Mouse (Mus musculus) stomach, postnatal 0 days (tissue): ENCODE results near the gene Dnajc5. TPM values are rescaled to one million over a fixed set of nuclear protein-coding genes. Genes with fewer than 3 reads are reported as not detected.
A peak's percentile ranks its signal among the peaks of the same experiment; 100 is the strongest.

Source experiments
- ATAC-seq: fragments of 200-750 bp; cut with Nextera tagmentation; 2 replicates; pipeline ENCODE4 v1.8.0; 2017; ENCODE audit not compliant: low FRiP score, low TSS enrichment
- DNase-seq: peaks from one replicate; pipeline ENCODE4 v3.0.0-alpha.2; 2016; ENCODE audit warnings: low spot score
- H3K27ac ChIP-seq: fragments of 300-500 bp; sonication (generic); replicated peaks from 2 replicates; pipeline ENCODE4 v1.5.1; 2014; ENCODE audit warnings: mild to moderate bottlenecking, control low read depth
- H3K27me3 ChIP-seq: fragments of 300-500 bp; sonication (generic); 2 replicates; pipeline ENCODE4 v1.6.1; 2014; ENCODE audit warnings: low read length; ENCODE audit not compliant: control insufficient read depth, insufficient read depth
- H3K36me3 ChIP-seq: fragments of 300-500 bp; sonication (generic); 2 replicates; pipeline ENCODE4 v1.6.1; 2014; ENCODE audit warnings: low read length, mixed read lengths; ENCODE audit not compliant: control insufficient read depth, insufficient read depth
- H3K4me1 ChIP-seq: fragments of 300-500 bp; sonication (generic); replicated peaks from 2 replicates; pipeline ENCODE4 v1.6.1; 2014; ENCODE audit warnings: antibody characterized with exemption; ENCODE audit not compliant: control insufficient read depth, insufficient read depth
- H3K4me2 ChIP-seq: fragments of 300-500 bp; sonication (generic); replicated peaks from 2 replicates; pipeline ENCODE4 v1.6.1; 2014; ENCODE audit warnings: low read depth, mild to moderate bottlenecking, control low read depth, moderate library complexity
- H3K4me3 ChIP-seq: fragments of 300-500 bp; sonication (generic); 2 replicates; pipeline ENCODE4 v1.5.1; 2014; ENCODE audit warnings: low read depth, low read length, control low read depth
- H3K9ac ChIP-seq: fragments of 300-500 bp; sonication (generic); 2 replicates; pipeline ENCODE4 v1.6.1; 2014; ENCODE audit warnings: mild to moderate bottlenecking, low read length, control low read depth, mixed read lengths
- H3K9me3 ChIP-seq: fragments of 300-500 bp; sonication (generic); 2 replicates; pipeline ENCODE4 v1.6.1; 2016; ENCODE audit warnings: low read length; ENCODE audit not compliant: control insufficient read depth
- CTCF ChIP-seq: IDR thresholded peaks from 2 replicates; pipeline ENCODE4 v1.5.1; 2016; ENCODE audit warnings: antibody characterized with exemption, low read depth, mild to moderate bottlenecking, moderate library complexity
- EP300 ChIP-seq: optimal IDR thresholded peaks from 2 replicates; pipeline ENCODE3; 2016; ENCODE audit warnings: antibody characterized with exemption
- WGBS: fragments of 180-500 bp; shearing (Covaris S2); extraction: QIAGEN DNeasy Blood & Tissue Kit; methylation state at CpG from one replicate; pipeline ENCODE4 v1.1.7; 2014; 5-methylcytosine and 5-hydroxymethylcytosine counted together
- polyA plus RNA-seq: library from polyadenylated mRNA; unstranded; fragments of >200 nt; fragmentation: Nextera tagmentation; extraction: Ambion mirVana; gene quantifications from 2 replicates; pipeline ENCODE4 v1.2.1, GENCODE M21; 2015

Gene Dnajc5
- polyA plus RNA-seq, 1 experiment from 2014 or later = 52.7 TPM

DNA sequence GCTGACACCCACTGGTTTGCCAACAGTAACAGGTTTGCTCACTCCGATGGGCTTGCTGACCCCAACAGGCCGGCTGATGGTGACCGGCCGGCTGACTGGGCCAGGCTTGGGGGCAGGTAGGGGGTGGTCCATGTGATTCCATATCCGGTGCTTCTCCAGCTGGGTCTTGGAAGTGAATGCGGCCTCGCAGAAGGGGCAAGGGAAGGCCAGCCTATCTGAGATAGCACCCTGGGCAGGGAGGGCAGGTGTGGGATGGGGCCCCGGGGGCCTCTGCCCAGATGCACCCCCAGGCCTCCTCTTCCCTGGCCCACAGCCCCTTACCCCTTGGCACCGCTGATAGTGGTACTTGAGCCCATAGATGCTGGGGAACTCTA is 69.4 kb downstream of the Dnajc5 start:
- DNase-seq (no peak), ATAC-seq (no peak)
- Histone ChIP-seq H3K9ac (no peak overlapping the region), H3K4me2 (no peak overlapping the region), H3K27me3 (no peaks in the 10 kb centered on the region), H3K4me1 (0 out of 2 replicates have a peak, but pooled peaks cover 2% of the 10 kb centered on the region), H3K36me3 (peaks cover 24% of the 10 kb centered on the region; the same call in 1 of the 2 replicates), H3K4me3 (no peak overlapping the region), H3K9me3 (no peaks in the 10 kb centered on the region), H3K27ac (no peak overlapping the region)
- 94% methylated on average over 9 of the region's 9 CpGs for WGBS
- no peak for TF ChIP-seq EP300
- no peak for TF ChIP-seq CTCF

GRCm38 (mm10) chr2:181590471-181590870 is 70.2 kb downstream of the Dnajc5 start:
- peaks cover 21% of the 10 kb centered on the region; the same call in 1 of the 2 replicates for H3K36me3 ChIP-seq
- H3K27ac ChIP-seq = no peak overlapping the region
- no peak for ATAC-seq
- H3K9me3 ChIP-seq = no peaks in the 10 kb centered on the region
- no peak overlapping the region for H3K4me3 ChIP-seq
- 90% methylated on average over 5 of the region's 5 CpGs for WGBS
- TF ChIP-seq EP300 = no peak
- 0 out of 2 replicates have a peak, but pooled peaks cover 2% of the 10 kb centered on the region for H3K4me1 ChIP-seq
- H3K4me2 ChIP-seq = no peak overlapping the region
- no peaks in the 10 kb centered on the region for H3K27me3 ChIP-seq
- DNase-seq = no peak
- H3K9ac ChIP-seq = no peak overlapping the region

GRCm38 (mm10) chr2:181591528-181592085 is 71.3 kb downstream of the Dnajc5 start, which contains the start of gene Prpf6:
TSS of gene Prpf6 (plus strand) at chr2:181591868.
- 5% methylated on average over 5 of the region's 5 CpGs for WGBS
- Histone ChIP-seq H3K27me3 (no peaks in the 10 kb centered on the region), H3K9me3 (no peaks in the 10 kb centered on the region), H3K4me2 (peak within 1 kb of the TSS; percentile 79), H3K4me3 (peak within 1 kb of the TSS; percentile 87), H3K9ac (peak within 1 kb of the TSS; percentile 96), H3K27ac (peak within 1 kb of the TSS; percentile 94), H3K36me3 (peaks cover 11% of the 10 kb centered on the region; the same call in 1 of the 2 replicates), H3K4me1 (0 out of 2 replicates have a peak, but pooled peaks cover 2% of the 10 kb centered on the region)
- DNase-seq (no peak), ATAC-seq (peak; percentile 25)
- TF ChIP-seq EP300 (no peak), CTCF (no peak)

DNA sequence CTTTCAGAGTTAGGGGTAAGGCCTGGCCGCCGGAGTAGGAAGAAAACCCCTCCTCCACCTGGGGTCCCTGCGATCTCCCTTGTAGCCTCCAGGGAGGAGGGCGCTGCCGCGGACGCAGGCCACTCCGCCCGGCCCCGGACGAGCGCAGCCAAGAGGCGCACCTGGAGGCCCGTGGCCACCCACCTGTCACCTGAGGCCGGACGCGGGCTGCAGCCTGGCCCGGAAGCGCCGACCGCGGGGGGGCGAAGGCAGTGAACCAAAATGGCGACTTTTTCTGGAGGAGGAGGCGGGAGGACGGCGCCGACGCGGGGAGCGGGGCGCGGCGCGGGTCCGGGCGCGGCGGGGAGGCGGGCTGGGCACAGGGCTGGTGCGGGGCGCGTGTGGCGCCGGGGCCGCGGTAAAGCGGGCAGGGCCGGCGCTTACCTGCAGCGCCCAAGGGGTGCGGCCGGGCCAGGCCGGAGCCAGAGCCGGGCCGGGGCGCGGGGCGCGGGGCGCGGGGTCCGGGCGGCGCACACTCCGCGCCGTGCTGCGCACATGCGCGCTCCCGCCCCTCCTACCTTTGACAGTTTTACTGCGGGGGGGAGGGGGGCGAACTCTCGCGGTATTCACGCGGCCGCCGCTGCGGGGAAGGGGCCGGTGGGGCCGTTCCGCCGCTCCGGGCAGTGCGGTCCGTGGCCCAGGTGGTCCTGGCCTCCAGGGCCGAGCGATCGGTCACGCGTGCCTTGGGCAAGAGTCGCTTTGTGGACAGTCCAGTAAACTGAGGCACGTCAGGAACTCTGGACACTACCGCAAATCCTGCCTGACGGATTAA is 72.2 kb downstream of the Dnajc5 start, which contains the start of gene Zfp512b:
TSS of gene Zfp512b (minus strand) at position 573 of the 811 bp plus-strand sequence.
- peak within 1 kb of the TSS; percentile 96 for H3K9ac ChIP-seq
- peak within 1 kb of the TSS; percentile 79 for H3K4me2 ChIP-seq
- peak within 1 kb of the TSS; percentile 94 for H3K27ac ChIP-seq
- H3K27me3 ChIP-seq = no peaks in the 10 kb centered on the region
- peak; percentile 82 for DNase-seq
- H3K4me3 ChIP-seq = peak within 1 kb of the TSS; percentile 87
- TF ChIP-seq EP300 (no peak), CTCF (peak; percentile 22; the same call in 1 of the 2 replicates)
- H3K36me3 ChIP-seq = peaks cover 7% of the 10 kb centered on the region; the same call in 1 of the 2 replicates
- peak; percentile 65 for ATAC-seq
- 0 out of 2 replicates have a peak, but pooled peaks cover 2% of the 10 kb centered on the region for H3K4me1 ChIP-seq
- under 1% methylated on average over 47 of the region's 97 CpGs for WGBS
- H3K9me3 ChIP-seq = no peaks in the 10 kb centered on the region

DNA sequence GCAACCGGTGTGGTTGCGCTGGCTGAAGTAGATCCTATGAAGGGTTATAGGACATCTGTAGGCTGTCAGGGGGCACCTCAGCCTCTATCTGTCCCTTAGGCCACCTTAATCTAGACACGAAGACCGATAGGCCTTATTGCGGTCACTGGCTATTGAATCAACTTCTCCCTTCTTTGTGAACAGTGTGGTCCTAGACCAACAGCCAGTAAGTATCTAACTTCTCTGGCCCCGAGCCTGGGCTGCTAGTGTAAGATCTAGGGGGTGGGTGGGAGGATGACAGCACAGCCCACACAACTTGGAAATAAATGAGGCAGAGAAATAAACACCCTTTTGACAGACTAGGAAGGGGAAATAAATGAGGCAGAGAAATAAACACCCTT is 72.7 kb downstream of the Dnajc5 start:
- Histone ChIP-seq H3K36me3 (peaks cover 7% of the 10 kb centered on the region; the same call in 1 of the 2 replicates), H3K4me1 (0 out of 2 replicates have a peak, but pooled peaks cover 2% of the 10 kb centered on the region), H3K9me3 (no peaks in the 10 kb centered on the region), H3K4me2 (peak overlapping the region; percentile 79), H3K9ac (peak overlapping the region; percentile 96), H3K27ac (peak overlapping the region; percentile 94), H3K27me3 (no peaks in the 10 kb centered on the region), H3K4me3 (peak overlapping the region; percentile 87)
- WGBS = 4% methylated on average over 6 of the region's 6 CpGs
- DNase-seq = no peak
- peak; percentile 16; the same call in 1 of the 2 replicates for ATAC-seq
- TF ChIP-seq CTCF (no peak), EP300 (no peak)

GRCm38 (mm10) chr2:181593937-181594336 is 73.7 kb downstream of the Dnajc5 start:
- 0 out of 2 replicates have a peak, but pooled peaks cover 2% of the 10 kb centered on the region for H3K4me1 ChIP-seq
- no peaks in the 10 kb centered on the region for H3K9me3 ChIP-seq
- DNase-seq = no peak
- TF ChIP-seq EP300 (no peak), CTCF (peak; percentile 53)
- no peak overlapping the region for H3K9ac ChIP-seq
- no peak overlapping the region for H3K27ac ChIP-seq
- H3K36me3 ChIP-seq = peaks cover 4% of the 10 kb centered on the region; the same call in 1 of the 2 replicates
- H3K4me2 ChIP-seq = no peak overlapping the region
- no peaks in the 10 kb centered on the region for H3K27me3 ChIP-seq
- H3K4me3 ChIP-seq = no peak overlapping the region
- no peak for ATAC-seq
